Mouse (Mus musculus): Measurements from ENCODE around the gene Dnajc1. TPM values are rescaled to one million over a fixed set of nuclear protein-coding genes. Genes with fewer than 3 reads are reported as not detected.

The Dnajc1 gene
- total RNA-seq, 2 experiments from 2014 or later: 20.6 to 21.6 TPM

DNA sequence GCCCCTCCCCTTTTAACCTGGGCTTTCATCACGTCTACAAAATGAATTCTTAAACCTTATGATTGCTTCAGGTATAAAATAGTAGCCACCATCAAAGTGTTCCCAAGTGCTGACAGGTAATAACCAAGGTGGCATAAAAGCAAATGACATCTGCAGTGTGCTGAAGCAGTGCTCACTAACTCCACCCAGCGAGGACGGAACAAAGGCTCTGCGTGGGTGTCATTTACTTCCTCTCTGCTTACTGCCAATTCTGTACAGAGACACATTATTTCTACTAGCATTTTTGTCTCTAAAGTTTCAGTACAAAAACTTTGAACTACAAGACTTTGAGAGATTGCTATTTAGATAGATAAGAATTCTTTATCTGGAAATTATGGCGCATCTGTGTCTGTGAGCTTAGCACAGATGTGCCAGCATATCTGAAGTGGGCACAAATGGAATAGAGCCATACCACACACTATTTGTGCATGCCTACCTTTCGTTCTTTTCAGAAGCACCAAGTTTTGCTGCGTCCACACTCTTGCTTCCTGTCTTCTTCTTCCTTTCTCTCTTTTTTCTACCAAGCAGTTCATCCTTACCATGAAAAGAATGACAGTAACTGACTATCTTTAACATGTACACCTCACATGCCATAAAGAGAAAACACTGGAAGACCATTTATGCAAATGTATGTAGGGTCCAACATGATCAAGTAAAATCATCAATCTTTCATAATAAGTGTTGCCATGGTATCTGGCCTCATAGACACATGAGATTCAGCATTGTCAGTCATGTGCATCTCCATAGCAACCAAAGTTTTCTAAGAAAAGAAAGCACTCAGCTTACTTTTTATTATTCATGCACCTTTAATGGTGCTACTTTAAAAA, 85.0 kb downstream of the Dnajc1 start:
- no peak for DNase-seq (ENCODE audit: low spot score in 2 of 2)

DNA sequence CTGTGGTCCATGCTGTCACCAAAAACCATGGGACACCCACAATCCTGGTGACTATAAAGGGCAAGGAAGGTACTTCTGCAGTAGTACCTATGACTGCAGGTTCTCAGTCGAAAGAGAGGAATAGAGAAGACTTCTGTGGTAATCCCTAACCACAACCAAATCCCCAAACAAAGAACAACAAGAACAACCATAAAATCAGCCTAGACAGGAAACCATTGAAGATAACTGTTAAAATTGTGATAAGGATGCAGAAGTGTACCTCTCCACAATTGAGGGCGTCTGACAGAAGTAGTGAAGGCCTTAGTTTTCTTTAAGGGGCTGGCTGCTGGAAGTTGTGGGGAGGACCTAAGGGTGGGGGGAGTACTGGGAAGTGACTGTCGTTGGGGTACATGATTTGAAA, 91.7 kb downstream of the Dnajc1 start:
- DNase-seq (ENCODE audit: low spot score in 2 of 2): no peak

DNA sequence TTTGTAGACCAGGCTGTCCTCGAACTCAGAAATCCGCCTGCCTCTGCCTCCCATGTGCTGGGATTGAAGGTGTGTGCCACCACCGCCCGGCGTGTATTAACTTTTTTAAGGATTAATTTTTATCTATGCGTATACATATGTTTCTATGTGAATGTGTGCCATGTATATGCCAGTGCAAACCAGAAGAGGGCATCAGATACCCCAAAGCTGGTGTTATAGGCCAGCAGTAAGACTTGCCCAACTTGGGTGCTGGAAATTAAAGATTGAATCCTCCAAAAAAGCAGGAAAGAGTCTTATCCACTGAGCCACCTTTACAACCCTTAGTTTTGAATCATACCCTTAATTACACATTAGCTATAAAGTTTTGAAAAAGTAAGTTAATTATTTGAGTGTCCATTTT, 107.5 kb downstream of the Dnajc1 start:
- DNase-seq (ENCODE audit: low spot score in 2 of 2): no peak

DNA sequence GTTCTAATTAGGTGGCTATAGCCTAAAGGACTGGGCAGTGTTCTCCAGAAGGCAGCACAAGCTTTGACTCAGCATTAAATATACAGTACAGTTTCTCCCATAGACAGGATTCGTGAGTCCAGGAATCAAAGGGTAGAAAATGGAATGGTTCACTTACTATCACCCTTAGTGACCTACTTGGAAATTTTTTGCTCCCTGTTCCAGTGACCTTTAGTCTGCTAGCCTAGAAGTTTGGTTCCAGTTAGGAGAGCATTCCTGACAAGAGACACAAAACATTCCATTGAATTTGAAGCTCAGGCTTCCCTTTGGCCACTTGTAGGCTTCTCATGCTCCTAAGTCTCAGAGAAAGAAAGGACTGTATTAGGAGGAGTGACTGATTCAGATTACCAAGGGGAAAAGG, 126.9 kb downstream of the Dnajc1 start:
- no peak for DNase-seq (ENCODE audit: low spot score in 2 of 2)

DNA sequence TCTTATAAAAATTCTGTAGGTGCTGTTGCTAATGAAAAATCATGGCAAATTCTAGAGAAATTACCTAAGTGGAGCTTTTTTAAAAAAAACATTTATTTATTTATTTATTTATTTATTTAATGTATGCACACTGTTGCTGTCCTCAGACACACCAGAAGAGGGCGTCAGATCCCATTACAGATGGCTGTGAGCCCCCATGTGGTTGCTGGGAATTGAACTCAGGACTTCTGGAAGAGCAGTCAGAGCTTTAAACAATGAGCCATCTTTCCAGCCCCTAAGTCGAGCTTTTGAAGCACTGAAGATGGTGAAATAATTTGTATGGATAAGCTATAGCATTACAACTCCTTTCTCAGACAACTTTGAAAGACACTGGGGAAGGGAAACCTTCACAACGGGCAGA, 128.1 kb downstream of the Dnajc1 start:
- DNase-seq (ENCODE audit: low spot score in 2 of 2): no peak

DNA sequence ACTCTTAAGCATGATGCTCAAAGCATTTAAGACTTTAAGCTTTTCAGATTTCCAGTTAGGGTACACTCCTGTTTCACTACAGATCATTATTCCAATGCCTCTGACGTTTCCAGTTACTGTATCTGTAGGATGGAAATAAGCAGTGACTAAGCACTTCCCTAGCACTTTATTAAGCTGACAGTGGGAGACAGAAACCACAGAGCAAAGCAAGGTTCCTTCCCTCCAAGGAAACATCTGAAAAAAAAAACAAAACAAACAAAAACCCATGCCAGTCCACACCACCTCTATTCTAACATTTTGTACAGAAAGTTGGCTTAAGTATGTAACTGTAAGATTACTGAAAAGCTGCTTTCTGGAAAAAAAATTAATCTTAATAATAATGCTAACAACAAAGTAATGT, 130.3 kb downstream of the Dnajc1 start:
- no peak for DNase-seq (ENCODE audit: low spot score in 2 of 2)

DNA sequence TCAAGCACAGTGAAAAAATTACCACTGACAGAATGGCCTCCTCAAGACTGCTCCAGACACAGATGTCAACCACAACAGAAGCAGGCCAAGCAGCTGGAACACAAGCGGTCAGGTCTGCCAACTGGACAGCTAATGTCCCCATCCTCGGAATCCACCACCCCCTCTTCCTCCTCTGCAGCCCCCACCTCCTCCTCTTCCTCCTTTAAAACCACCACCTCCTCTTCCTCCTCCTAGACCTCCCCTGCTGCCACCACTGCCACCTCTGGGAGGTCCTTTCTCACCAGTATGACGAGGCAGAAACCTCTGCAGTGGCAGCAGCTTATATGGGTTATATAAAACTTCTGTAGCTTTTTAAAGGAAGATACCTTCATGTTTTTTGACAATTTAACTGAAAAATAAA, 143.4 kb downstream of the Dnajc1 start:
- no peak for DNase-seq (ENCODE audit: low spot score in 2 of 2)

DNA sequence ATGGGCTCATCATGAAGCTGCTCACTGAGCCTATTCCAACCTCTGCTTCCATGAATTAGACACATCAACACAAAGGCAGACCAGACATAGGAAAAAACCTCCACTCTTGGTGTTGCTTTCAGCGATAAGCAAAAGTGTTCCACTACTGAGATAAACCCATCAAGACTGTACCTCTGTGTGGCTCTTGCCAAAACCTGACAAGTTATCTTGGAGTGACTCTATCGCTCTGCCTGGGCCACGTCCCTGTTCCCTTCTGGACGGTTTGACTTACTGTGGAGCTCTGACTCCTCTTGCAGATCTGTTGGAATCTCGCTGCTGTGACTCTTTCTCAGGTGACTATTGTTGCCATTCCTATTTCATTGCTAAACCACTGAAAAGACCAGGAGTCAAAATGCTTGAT, 157.1 kb downstream of the Dnajc1 start:
- no peak for DNase-seq (ENCODE audit: low spot score in 2 of 2)

DNA sequence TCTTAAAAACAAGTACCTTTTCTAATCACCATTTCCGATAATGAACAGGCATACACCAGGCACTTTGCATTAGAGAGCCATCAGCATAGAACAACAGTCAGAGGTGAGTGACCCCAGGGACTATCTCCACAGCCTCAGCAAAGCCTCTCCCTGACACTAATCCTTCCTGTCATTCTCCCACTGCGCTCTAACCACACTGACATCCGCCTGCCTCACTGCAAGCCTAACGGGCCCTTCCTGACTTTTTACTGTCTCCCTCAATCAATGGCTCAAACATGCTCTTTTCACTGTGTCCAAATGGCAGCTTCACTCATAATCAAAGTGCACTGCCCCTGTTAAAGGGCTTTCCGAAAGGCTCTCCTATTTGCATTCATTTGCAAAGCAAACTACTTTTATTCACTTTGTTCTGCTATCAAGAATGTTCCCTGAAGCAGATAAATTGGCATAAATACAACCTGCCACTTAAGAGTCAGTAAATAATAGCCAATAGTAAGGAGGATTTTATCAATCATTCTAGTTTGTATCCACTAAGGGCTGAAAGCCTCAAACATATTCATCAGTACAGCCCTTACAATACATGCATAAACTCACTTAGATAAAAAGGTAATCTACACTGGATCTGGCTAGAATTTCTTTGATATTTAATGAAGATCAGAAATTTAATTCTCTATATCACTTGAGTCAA, 159.6 kb downstream of the Dnajc1 start:
- no peak for DNase-seq (ENCODE audit: low spot score in 2 of 2)

DNA sequence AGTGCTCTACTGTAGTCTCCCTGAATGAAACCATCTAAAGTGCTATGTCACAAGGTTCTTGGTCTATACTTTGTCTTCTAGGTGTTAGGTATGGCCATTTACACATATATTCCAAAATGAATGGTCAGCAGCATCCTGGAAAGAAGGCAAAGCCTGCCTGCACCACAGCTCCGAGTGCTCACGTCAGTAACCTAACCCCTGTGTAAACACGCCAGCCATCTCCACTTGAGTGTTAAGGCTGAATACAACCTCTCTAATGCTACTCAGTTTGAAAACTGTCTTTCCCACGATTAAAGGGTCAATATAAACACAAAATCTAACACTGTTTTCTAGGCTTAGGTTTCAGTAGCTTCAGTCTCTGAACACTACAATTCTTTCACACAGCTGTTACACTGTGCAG, 161.5 kb downstream of the Dnajc1 start:
- DNase-seq (ENCODE audit: low spot score in 2 of 2): no peak

DNA sequence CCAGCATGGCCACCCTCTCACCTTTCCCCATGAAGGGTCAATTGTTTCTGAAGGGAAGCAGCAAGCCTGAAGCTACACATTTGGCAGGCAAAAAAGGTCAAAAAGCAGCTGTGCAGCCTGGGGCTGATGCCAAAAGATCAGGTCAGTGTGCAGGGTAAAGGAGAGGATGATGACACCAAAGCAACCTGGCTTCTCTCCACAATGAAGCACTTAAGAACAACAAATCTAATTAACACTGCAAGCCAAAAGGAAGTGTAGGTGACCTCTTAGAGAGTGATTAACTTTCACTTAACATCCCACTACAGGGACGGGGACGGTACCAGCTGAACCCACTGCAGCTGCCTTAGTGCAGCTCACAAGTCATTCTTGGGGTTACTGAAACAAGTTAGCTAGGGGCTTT, 163.4 kb downstream of the Dnajc1 start:
- no peak for DNase-seq (ENCODE audit: low spot score in 2 of 2)

DNA sequence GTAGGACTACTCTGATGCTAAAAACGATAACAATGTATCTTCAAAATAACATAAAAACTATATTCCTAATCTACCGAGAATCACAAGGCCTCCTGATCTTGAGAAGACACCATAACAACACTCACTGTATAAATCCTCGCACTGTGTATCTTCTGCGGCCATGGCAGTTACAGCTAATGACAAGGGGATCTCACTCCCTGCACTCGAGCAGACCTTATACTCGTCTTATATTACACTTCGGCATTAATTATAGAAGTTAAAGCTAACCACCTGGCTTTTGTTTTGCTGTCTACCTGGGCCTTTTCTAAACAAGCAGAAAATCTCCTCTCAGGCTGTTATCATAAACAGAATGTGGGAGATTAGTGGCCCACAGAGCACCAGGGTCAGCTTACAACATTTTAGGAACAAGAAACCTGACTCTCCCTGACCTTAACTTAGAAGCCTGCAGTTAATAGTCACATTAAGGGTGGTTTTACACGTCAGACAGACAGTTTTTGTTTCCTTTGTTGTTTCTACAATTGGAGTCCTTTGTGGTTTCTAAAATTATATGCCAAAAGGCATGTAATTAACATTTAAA, 164.1 kb downstream of the Dnajc1 start:
- no peak for DNase-seq (ENCODE audit: low spot score in 2 of 2)

DNA sequence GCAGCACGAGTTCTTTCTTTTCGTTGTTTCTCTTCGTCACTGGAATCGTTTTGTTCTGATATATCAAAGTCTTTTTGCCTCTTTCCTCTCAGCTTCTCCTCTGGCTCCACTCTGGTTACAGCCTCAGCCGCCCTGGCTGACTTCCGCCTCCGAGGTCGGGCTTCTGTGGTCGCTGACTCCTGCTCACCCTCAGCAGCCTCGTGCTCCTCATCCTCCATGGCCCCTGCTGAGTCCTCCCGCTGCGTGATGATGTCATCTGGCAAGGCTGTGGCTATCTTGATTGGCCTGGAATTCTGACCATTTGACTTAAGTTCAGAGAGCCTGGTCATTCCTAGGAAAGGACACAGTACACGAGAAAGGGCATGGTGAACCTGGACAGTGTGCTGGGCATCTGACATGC, 173.1 kb downstream of the Dnajc1 start:
- DNase-seq (ENCODE audit: low spot score in 2 of 2): no peak

DNA sequence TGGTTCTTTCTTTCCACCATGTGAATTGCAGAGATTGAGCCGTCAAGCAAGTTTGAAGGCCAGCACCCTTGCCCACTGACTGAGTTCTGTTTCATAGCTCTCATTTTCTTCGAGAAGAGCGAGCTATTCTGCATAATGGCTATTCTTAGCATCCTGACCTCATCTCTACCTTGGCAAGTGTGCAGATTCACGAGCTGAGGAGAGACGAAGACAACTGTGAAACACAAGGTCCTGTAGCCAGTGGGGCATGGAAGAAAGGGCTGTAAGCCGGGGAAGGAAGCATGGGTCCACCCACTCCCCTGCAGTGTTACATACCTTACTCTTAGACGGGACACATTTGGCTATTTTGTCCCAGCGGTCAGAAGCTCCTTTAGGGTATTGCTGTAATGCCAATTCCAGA, 173.5 kb downstream of the Dnajc1 start:
- DNase-seq (ENCODE audit: low spot score in 2 of 2): no peak

DNA sequence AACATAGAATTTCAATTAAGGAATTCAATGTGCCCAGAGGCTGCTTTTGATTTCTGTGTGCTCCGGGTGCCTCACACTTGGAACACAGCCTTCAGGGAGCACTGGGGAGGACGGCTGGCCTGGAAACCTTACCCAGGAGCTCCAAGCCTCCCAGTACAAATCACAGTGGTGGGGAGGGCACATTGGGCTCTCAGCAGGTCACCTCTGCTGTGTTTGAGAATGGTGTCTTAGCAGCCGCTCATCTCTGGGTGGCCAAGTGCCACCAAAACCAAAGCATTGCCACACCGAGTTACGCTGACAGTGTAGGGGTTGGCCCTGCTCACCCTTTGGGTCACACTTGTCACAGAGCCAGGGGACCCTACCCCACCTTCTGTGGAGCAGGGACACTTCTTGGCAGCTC, 174.1 kb downstream of the Dnajc1 start:
- peak in 1 of 2 experiments; percentile 14 for DNase-seq (ENCODE audit: low spot score in 2 of 2)

DNA sequence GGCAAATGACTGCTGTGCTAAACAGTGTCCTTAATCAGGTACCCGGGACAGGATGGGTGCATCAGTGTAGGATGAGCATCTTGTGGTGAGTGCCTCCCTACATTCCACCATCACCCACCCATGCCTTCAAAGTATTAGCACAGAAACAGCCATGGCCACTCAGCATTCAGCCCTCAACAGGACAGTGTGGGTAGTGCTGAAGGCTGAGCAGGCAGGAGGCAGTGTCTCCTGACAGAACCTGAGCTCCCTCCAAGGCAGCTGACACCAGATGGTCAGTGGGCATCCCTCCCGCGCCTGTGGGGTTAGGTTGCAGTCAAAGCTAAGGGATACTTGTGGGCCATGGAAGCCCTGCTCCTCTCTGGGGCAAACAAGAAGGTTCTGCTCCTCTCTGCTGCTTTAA, 174.8 kb downstream of the Dnajc1 start:
- DNase-seq (ENCODE audit: low spot score in 2 of 2): peak; percentile 27 to 53

DNA sequence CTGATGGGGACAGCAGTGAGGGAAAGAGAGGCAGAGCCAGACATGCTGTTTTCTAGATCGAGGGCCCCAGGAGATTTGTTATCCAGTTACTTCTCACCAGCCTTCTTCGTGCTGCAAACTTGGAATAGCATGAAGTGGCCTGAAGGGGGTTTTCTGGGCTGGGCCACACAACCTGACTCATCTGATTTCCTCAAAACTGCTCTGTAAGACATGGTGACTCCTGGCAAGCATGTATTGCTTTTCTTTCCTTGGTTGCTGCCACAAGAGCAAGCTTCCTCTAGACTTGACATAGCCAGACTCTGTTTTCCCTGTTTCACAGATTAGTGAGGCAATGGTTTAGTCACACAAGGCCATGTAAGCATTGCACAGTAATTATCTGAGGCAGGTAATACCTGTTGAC, 178.6 kb downstream of the Dnajc1 start:
- DNase-seq (ENCODE audit: low spot score in 2 of 2): no peak

DNA sequence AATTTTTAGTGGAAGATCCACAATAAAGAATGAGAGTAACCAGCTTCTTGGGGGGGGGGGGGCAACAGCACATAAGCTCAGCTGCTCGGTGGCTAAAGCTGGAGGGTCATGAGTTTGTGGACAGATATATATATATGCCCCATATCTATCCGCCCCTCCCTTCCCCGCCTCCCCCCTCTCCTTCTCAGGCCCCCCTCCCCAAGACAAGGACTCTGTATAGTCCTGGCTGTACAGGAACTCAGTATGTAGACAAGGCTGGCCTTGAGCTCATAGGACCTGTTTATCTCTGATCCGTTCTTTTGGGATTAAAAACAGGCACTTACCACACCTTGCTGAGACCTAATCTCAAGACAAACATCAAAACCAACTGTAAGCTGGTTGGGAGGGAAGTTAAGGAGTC, 182.7 kb downstream of the Dnajc1 start:
- no peak for DNase-seq (ENCODE audit: low spot score in 2 of 2)

DNA sequence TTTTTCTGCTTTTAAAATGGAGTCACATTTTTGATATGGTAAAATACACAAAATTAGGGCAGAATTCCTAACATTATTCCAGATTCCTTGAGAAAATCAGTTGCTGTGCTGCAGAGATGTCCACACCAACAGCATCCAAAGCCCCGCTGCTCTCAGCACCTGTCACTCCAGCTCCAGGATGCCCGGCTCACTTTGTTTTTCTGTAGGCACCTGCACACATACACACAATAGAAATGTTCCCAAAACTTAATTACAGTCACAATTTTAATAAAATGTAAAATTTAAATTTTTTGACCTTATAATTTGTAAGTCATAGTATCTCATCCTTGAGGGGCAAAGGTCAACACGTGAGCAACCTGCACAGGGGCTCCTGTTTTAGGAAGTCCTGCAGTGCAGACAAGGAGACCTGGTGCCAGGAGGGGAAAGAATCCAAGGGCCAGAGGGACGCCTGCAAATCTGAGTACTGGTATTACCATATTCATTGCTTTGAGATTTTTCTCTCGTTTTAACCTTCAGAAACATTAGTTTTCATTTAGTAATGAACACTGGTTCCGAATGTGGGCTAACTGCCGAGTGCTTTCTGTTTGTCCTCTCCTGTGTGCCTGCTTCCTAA, 183.3 kb downstream of the Dnajc1 start:
- DNase-seq (ENCODE audit: low spot score in 2 of 2): no peak

DNA sequence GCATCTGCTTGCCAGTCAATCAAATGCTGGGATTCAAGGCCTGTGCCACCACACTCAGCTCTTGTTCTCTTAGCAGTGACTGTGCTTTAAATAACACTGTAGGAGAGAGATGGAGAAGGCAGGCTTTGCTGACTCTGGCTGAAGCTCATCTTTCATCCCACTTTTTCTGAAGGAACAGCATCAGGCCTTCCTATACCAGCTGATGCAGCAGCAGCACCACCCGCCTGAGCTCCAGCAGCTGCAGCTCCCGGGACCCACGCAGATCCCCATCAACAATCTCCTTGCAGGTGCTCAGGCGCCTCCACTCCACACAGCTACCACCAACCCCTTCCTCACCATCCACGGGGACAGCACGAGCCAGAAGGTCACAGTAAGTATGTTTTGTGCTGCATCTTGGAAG, 184.1 kb downstream of the Dnajc1 start:
- DNase-seq (ENCODE audit: low spot score in 2 of 2): no peak

DNA sequence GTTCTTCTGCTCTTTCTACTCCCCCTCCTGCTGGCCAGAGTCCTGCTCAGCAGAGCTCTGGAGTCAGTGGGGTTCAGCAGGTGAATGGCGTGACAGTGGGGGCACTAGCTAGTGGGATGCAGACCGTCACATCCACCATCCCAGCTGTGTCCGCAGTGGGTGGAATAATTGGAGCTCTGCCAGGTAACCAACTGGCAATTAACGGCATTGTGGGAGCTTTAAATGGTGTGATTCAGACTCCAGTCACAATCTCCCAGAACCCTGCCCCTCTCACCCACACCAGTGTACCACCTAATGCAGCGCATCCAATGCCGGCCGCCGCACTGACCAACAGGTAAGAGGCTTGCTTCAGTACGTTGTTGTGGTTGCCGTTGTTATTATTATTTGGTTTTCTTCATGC, 185.8 kb downstream of the Dnajc1 start:
- no peak for DNase-seq (ENCODE audit: low spot score in 2 of 2)

DNA sequence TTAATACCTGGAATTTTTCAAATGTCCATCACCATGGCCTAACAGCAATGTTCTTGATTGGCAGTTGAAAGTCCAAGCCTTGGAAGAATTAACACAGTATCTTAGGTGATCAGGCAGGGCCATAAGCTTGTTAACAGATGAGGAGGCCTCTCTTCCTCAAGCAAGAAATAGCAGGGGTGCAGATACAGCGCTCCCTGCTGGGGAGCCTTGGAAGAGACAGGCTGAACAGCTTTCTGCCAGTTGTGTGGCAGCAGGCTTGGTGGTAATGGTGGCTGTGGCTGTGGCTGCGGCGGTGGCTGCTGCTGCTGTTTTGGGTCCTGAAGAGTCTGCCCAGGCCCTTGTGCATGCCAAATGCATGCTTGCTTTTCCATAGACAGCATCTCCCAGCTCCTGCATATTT, 187.5 kb downstream of the Dnajc1 start:
- DNase-seq (ENCODE audit: low spot score in 2 of 2): peak; percentile 29 to 42
